Mouse (Mus musculus) gastrocnemius, adult 8-10 months (tissue): ENCODE data around the gene Por. TPM values are rescaled to one million over a fixed set of nuclear protein-coding genes. Genes with fewer than 3 reads are reported as not detected.
A peak's percentile ranks its signal among the peaks of the same experiment; 100 is the strongest.

ENCODE experiments used
- DNase-seq, 2 experiments: peaks; one replicate each; pipeline ENCODE4 v3.0.0; 2022; ENCODE audit warnings: low spot score in 2 of 2
- total RNA-seq, 4 experiments: library from RNA; stranded (reverse); gene quantifications; 2 replicates each; pipeline ENCODE4 v1.2.4; 2022

The Por gene
- total RNA-seq, 4 experiments from 2014 or later = 32.8 to 36.4 (median 35.9) TPM

GRCm38 (mm10) chr5:135726641-135727346 is 57.0 kb downstream of the Por start:
- DNase-seq = no peak

GRCm38 (mm10) chr5:135727871-135728270 is 58.0 kb downstream of the Por start:
- no peak for DNase-seq

- no peak for DNase-seq
Measured at GRCm38 (mm10) chr5:135728361-135728760, 58.5 kb downstream of the Por start.

GRCm38 (mm10) chr5:135729351-135729750 is 59.5 kb downstream of the Por start:
- no peak for DNase-seq

GRCm38 (mm10) chr5:135730278-135730677 is 60.4 kb downstream of the Por start:
- DNase-seq = no peak

- DNase-seq = no peak
Measured at GRCm38 (mm10) chr5:135730916-135731315, 61.1 kb downstream of the Por start.

- no peak for DNase-seq
Measured at GRCm38 (mm10) chr5:135731322-135731721, 61.5 kb downstream of the Por start.

- no peak for DNase-seq
Measured at GRCm38 (mm10) chr5:135733071-135733470, 63.2 kb downstream of the Por start.

GRCm38 (mm10) chr5:135734057-135734680 is 64.3 kb downstream of the Por start:
- no peak for DNase-seq

- no peak for DNase-seq
Measured at GRCm38 (mm10) chr5:135735741-135736140, 65.9 kb downstream of the Por start.

- DNase-seq = no peak
Measured at GRCm38 (mm10) chr5:135736544-135736943, 66.7 kb downstream of the Por start.

- no peak for DNase-seq
Measured at GRCm38 (mm10) chr5:135737154-135737553, 67.3 kb downstream of the Por start.

GRCm38 (mm10) chr5:135738266-135738665 is 68.4 kb downstream of the Por start:
- DNase-seq = no peak

- DNase-seq = no peak
Measured at GRCm38 (mm10) chr5:135742156-135742555, 72.3 kb downstream of the Por start.

GRCm38 (mm10) chr5:135742941-135743740 is 73.3 kb downstream of the Por start:
- no peak for DNase-seq

GRCm38 (mm10) chr5:135743741-135744609 is 74.1 kb downstream of the Por start, which contains the start of gene Tmem120a:
Gene Tmem120a, minus strand, starts transcription at chr5:135744448.
- peak; percentile 95 to 97 for DNase-seq

GRCm38 (mm10) chr5:135744742-135745141 is 74.9 kb downstream of the Por start:
- no peak for DNase-seq

- no peak for DNase-seq
Measured at GRCm38 (mm10) chr5:135751041-135751440, 81.2 kb downstream of the Por start.

GRCm38 (mm10) chr5:135751595-135751994 is 81.8 kb downstream of the Por start:
- DNase-seq = peak in 1 of 2 experiments; percentile 32

GRCm38 (mm10) chr5:135761881-135762280 is 92.0 kb downstream of the Por start:
- DNase-seq = no peak

GRCm38 (mm10) chr5:135763526-135763925 is 93.7 kb downstream of the Por start:
- peak; percentile 39 to 40 for DNase-seq
